Mouse (Mus musculus): ENCODE measurements at regions not wholly inside any gene's neighbourhood (a gene's known extent, or its start where the extent isn't known, plus 50 kb on each side); places are given as distances from the start of the nearest gene placed in this dataset.
"Not testable (repeated sequence)": the region's sequence is repeated elsewhere in the genome, so short reads cannot be mapped to it uniquely, and the experiment has no call there.

DNA sequence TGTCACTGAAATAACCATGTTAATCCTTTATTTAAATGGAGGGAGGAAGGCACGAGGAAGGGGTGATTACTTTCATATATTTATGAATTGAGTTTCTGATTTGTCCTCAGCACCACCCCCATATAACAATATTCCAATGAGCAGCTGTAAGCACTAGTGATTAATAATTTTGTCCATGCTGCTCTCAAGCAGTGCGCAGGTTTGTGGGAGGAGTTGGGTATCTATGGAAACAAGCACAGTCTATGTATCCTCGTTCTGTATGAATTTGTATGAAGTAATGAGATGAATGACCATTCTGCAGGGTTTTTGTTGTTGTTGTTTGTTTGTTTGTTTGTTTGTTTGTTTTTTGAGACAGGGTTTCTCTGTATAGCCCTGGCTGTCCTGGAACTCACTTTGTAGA lies 310.6 kb downstream of the Lrrc3b start:
- H3K9ac ChIP-seq (ENCODE audit: low read depth, low read length, severe bottlenecking): no peak overlapping the region
- TF ChIP-seq POLR2A (IDR thresholded peaks at IDR 0.05; ENCODE audit: borderline replicate concordance, extremely low read depth, insufficient read depth, insufficient read length): no peak
- no peaks in the 10 kb centered on the region for H3K36me3 ChIP-seq (ENCODE audit: control insufficient read depth, insufficient read depth, low read length)
- WGBS: 79% methylated on average over 3 of the region's 3 CpGs
- no peaks in the 10 kb centered on the region for H3K9me3 ChIP-seq (ENCODE audit: control insufficient read depth, low read length)
- no peak overlapping the region for H3K27ac ChIP-seq (replicated peaks; ENCODE audit: low read depth, low read length)
- DNase-seq (ENCODE audit: low spot score): no peak
- no peak overlapping the region for H3K4me2 ChIP-seq (replicated peaks; ENCODE audit: low read depth, low read length, severe bottlenecking)
- no peaks in the 10 kb centered on the region for H3K4me1 ChIP-seq (ENCODE audit: control insufficient read depth, insufficient read depth, low read length)
- no peak for ATAC-seq (ENCODE audit: low FRiP score, low read depth)
- H3K27me3 ChIP-seq (ENCODE audit: control insufficient read depth, insufficient read depth, low read length): no peaks in the 10 kb centered on the region
- H3K4me3 ChIP-seq (replicated peaks; ENCODE audit: low read length): no peak overlapping the region

DNA sequence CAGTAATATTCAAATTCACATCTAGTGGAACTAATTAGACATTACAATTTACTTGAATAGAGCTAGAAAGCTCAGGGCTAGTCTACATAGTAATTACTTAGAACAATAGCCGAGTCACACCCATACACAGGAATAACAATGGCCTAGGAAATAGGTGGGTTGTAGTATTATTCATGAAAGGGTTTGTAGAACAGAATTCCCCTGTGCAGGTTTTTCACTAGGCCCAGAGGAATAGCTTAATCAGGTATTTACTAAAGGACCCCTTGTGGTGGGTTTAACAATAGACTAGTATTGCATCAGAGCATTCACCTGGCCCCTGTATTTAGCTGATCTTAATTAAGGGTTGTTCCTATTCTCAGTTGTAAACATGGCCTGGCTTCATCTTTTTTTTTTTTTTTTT lies 297.9 kb downstream of the Lrrc3b start:
- not testable (repeated sequence) for H3K4me3 ChIP-seq (replicated peaks; ENCODE audit: low read length); H3K4me2 ChIP-seq (replicated peaks; ENCODE audit: low read depth, low read length, severe bottlenecking); H3K36me3 ChIP-seq (ENCODE audit: control insufficient read depth, insufficient read depth, low read length); H3K4me1 ChIP-seq (ENCODE audit: control insufficient read depth, insufficient read depth, low read length); H3K27me3 ChIP-seq (ENCODE audit: control insufficient read depth, insufficient read depth, low read length); H3K9ac ChIP-seq (ENCODE audit: low read depth, low read length, severe bottlenecking); ATAC-seq (ENCODE audit: low FRiP score, low read depth); H3K27ac ChIP-seq (replicated peaks; ENCODE audit: low read depth, low read length); DNase-seq (ENCODE audit: low spot score); H3K9me3 ChIP-seq (ENCODE audit: control insufficient read depth, low read length)
- WGBS: 91% methylated on average over 1 of the region's 1 CpGs

DNA sequence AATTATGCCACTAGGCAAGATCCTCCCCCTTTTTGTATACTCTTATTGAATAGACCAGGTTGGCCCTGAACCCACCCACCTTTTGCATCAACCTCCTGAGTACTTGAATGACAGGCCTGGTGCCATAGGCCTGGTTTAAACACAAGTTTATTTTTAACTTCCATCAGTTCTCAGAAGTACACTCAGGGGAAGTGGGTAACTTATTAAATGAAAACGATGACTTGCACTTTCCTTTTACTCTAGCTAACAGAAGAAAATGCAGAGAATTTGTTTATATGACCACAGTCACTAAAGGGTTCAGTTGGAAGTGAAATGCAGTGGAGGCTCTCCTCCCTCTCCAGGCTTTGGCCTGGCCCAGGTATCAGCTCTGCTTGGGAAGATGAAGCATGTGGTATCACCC lies 295.9 kb downstream of the Lrrc3b start:
- H3K4me1 ChIP-seq (ENCODE audit: control insufficient read depth, insufficient read depth, low read length): no peaks in the 10 kb centered on the region
- H3K4me3 ChIP-seq (replicated peaks; ENCODE audit: low read length): no peak overlapping the region
- 72% methylated on average over 1 of the region's 1 CpGs for WGBS
- DNase-seq (ENCODE audit: low spot score) (no peak), ATAC-seq (ENCODE audit: low FRiP score, low read depth) (no peak)
- no peak overlapping the region for H3K4me2 ChIP-seq (replicated peaks; ENCODE audit: low read depth, low read length, severe bottlenecking)
- no peak for TF ChIP-seq POLR2A (IDR thresholded peaks at IDR 0.05; ENCODE audit: borderline replicate concordance, extremely low read depth, insufficient read depth, insufficient read length)
- no peak overlapping the region for H3K9ac ChIP-seq (ENCODE audit: low read depth, low read length, severe bottlenecking)
- H3K9me3 ChIP-seq (ENCODE audit: control insufficient read depth, low read length): no peaks in the 10 kb centered on the region
- H3K27ac ChIP-seq (replicated peaks; ENCODE audit: low read depth, low read length): no peak overlapping the region
- H3K36me3 ChIP-seq (ENCODE audit: control insufficient read depth, insufficient read depth, low read length): no peaks in the 10 kb centered on the region
- no peaks in the 10 kb centered on the region for H3K27me3 ChIP-seq (ENCODE audit: control insufficient read depth, insufficient read depth, low read length)

DNA sequence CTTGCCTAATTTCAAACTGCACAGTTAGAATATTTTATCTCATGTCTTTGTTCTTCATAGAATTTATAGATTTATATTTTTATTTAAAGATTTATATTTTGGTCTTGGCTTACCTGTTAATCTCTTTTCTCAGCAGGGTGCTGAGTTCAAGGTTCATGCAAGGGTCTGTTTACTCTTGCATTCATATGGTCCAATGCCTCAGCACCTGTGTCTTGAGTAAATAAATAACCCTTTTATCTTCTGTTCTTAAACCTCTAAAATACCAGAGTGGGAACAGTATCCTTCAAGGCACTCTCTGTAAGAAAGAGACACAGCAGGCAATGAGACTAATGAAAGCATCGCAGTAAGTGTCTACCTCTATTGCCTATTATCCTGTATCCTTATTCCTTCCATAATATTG lies 290.3 kb downstream of the Lrrc3b start:
- Histone ChIP-seq H3K4me3 (replicated peaks; ENCODE audit: low read length) (no peak overlapping the region), H3K9me3 (ENCODE audit: control insufficient read depth, low read length) (no peaks in the 10 kb centered on the region), H3K9ac (ENCODE audit: low read depth, low read length, severe bottlenecking) (no peak overlapping the region), H3K36me3 (ENCODE audit: control insufficient read depth, insufficient read depth, low read length) (no peaks in the 10 kb centered on the region), H3K27ac (replicated peaks; ENCODE audit: low read depth, low read length) (no peak overlapping the region), H3K27me3 (ENCODE audit: control insufficient read depth, insufficient read depth, low read length) (no peaks in the 10 kb centered on the region), H3K4me1 (ENCODE audit: control insufficient read depth, insufficient read depth, low read length) (no peaks in the 10 kb centered on the region), H3K4me2 (replicated peaks; ENCODE audit: low read depth, low read length, severe bottlenecking) (no peak overlapping the region)
- 94% methylated on average over 1 of the region's 1 CpGs for WGBS
- no peak for TF ChIP-seq POLR2A (IDR thresholded peaks at IDR 0.05; ENCODE audit: borderline replicate concordance, extremely low read depth, insufficient read depth, insufficient read length)
- ATAC-seq (ENCODE audit: low FRiP score, low read depth) (no peak), DNase-seq (ENCODE audit: low spot score) (no peak)
